Mouse (Mus musculus): Measurements from ENCODE around the gene Pnma1. TPM values are rescaled to one million over a fixed set of nuclear protein-coding genes. Genes with fewer than 3 reads are reported as not detected.

Gene Pnma1
- polyA plus RNA-seq, 1 experiment from 2014 or later = 0.16 TPM

DNA sequence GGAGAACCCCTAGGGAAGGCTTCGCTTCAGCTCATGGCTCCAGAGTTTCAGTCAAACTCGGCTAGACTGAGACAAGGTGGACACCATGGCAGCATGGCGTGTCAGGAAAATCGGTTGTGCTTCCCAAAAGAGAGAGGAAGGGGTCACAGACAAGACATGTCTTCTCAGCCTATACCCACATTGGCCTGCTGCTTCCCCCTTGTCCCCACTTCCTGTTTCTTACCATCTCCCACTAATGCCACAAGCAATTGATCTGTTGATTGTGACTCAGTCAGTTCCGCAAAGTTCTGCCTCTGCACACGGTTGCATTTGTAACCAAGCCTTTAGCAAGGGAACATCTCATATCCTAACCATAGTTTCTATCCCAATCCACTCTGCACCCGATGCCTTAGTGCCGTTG lies 18.4 kb downstream of the Pnma1 start:
- Histone ChIP-seq H3K27me3 (no peaks in the 10 kb centered on the region), H3K27ac (replicated peaks) (no peak overlapping the region), H3K4me3 (replicated peaks) (no peak overlapping the region), H3K9me3 (replicated peaks) (no peaks in the 10 kb centered on the region), H3K36me3 (replicated peaks) (no peaks in the 10 kb centered on the region), H3K4me1 (replicated peaks) (no peaks in the 10 kb centered on the region), H3K9ac (no peak overlapping the region), H3K4me2 (no peak overlapping the region)
- ATAC-seq (ENCODE audit: insufficient read depth) = no peak
- 52% methylated on average over 8 of the region's 8 CpGs for WGBS (ENCODE audit: insufficient replicate concordance)

DNA sequence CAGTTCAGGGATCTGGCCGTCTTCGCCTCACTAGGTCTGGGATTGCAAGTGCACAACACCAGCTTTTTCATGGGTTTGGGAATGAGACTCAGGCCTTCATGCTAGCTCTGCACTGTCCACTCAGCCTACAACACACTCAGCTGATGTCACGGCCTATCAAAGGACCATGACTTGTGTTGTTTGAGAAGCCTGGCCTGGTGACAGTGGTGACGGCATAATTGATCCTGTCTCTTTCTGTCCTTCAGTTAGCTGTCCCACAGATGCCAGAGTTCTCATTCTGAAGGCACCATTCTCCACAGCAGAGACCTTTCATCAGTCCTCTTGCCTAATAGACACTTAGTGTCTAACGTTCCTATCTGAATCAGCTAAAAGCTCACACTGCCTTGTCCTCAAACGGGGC lies 19.7 kb downstream of the Pnma1 start:
- no peak overlapping the region for H3K4me2 ChIP-seq
- H3K4me3 ChIP-seq (replicated peaks) = no peak overlapping the region
- H3K4me1 ChIP-seq (replicated peaks) = no peaks in the 10 kb centered on the region
- H3K36me3 ChIP-seq (replicated peaks) = no peaks in the 10 kb centered on the region
- H3K27me3 ChIP-seq = no peaks in the 10 kb centered on the region
- 76% methylated on average over 6 of the region's 6 CpGs for WGBS (ENCODE audit: insufficient replicate concordance)
- no peaks in the 10 kb centered on the region for H3K9me3 ChIP-seq (replicated peaks)
- no peak for ATAC-seq (ENCODE audit: insufficient read depth)
- H3K27ac ChIP-seq (replicated peaks) = no peak overlapping the region
- no peak overlapping the region for H3K9ac ChIP-seq

DNA sequence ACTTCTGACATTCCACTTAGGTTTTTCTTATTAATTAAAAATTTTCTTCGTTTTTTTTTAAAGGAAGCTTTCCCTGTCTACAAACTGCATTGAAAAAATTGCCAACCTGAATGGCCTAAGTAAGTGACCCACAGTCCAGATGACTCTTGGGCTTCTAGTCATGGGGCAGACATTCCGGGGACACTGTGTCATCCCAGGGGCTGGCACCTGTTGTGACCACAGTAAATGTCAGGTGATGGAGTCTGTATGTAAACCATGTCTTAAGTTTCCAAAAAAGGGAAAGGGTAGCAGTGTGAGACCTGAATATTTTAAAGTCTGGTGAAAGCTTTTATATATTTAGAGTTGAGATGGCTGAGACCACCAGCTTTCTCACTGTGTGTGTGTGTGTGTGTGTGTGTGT lies 21.4 kb downstream of the Pnma1 start:
- no peak overlapping the region for H3K4me2 ChIP-seq
- no peak overlapping the region for H3K4me3 ChIP-seq (replicated peaks)
- no peaks in the 10 kb centered on the region for H3K27me3 ChIP-seq
- H3K27ac ChIP-seq (replicated peaks) = no peak overlapping the region
- ATAC-seq (ENCODE audit: insufficient read depth) = no peak
- no peaks in the 10 kb centered on the region for H3K36me3 ChIP-seq (replicated peaks)
- no peaks in the 10 kb centered on the region for H3K9me3 ChIP-seq (replicated peaks)
- 70% methylated on average over 2 of the region's 2 CpGs for WGBS (ENCODE audit: insufficient replicate concordance)
- H3K9ac ChIP-seq = no peak overlapping the region
- H3K4me1 ChIP-seq (replicated peaks) = no peaks in the 10 kb centered on the region

GRCm38 (mm10) chr12:84125892-84126291 lies 22.4 kb downstream of the Pnma1 start:
- ATAC-seq (ENCODE audit: insufficient read depth) = no peak
- no peak overlapping the region for H3K4me3 ChIP-seq (replicated peaks)
- H3K4me1 ChIP-seq (replicated peaks) = no peaks in the 10 kb centered on the region
- WGBS (ENCODE audit: insufficient replicate concordance) = 78% methylated on average over 12 of the region's 12 CpGs
- H3K36me3 ChIP-seq (replicated peaks) = no peaks in the 10 kb centered on the region
- H3K27me3 ChIP-seq = no peaks in the 10 kb centered on the region
- H3K9ac ChIP-seq = no peak overlapping the region
- H3K9me3 ChIP-seq (replicated peaks) = no peaks in the 10 kb centered on the region
- H3K4me2 ChIP-seq = no peak overlapping the region
- H3K27ac ChIP-seq (replicated peaks) = no peak overlapping the region

- no peak for ATAC-seq (ENCODE audit: insufficient read depth)
- no peaks in the 10 kb centered on the region for H3K27me3 ChIP-seq
- 66% methylated on average over 5 of the region's 5 CpGs for WGBS (ENCODE audit: insufficient replicate concordance)
Measured at GRCm38 (mm10) chr12:84119584-84119983, 28.7 kb downstream of the Pnma1 start.

GRCm38 (mm10) chr12:84114153-84114994 lies 33.9 kb downstream of the Pnma1 start, which contains the start of gene Dnal1:
TSS of gene Dnal1 (plus strand) at chr12:84114366.
- H3K27ac ChIP-seq (replicated peaks) = no peak within 1 kb of the TSS
- 2% methylated on average over 30 of the region's 35 CpGs for WGBS (ENCODE audit: insufficient replicate concordance)
- ATAC-seq (ENCODE audit: insufficient read depth) = peak; percentile 75
- peak within 1 kb of the TSS; percentile 62 for H3K4me3 ChIP-seq (replicated peaks)
- H3K27me3 ChIP-seq = no peaks in the 10 kb centered on the region
- peaks cover 10% of the 10 kb centered on the region for H3K4me1 ChIP-seq (replicated peaks)
- H3K9me3 ChIP-seq (replicated peaks) = no peaks in the 10 kb centered on the region
- H3K4me2 ChIP-seq = peak within 1 kb of the TSS; percentile 78
- no peaks in the 10 kb centered on the region for H3K36me3 ChIP-seq (replicated peaks)
- H3K9ac ChIP-seq = peak within 1 kb of the TSS; percentile 42; the same call in 1 of the 2 replicates

More at GRCm38 (mm10) chr12:84119584-84119983, 28.7 kb downstream of the Pnma1 start:
- Histone ChIP-seq H3K36me3 (replicated peaks) (no peaks in the 10 kb centered on the region), H3K4me1 (replicated peaks) (peaks cover 5% of the 10 kb centered on the region), H3K27ac (replicated peaks) (no peak overlapping the region), H3K9ac (no peak overlapping the region), H3K4me3 (replicated peaks) (no peak overlapping the region), H3K9me3 (replicated peaks) (no peaks in the 10 kb centered on the region), H3K4me2 (no peak overlapping the region)

GRCm38 (mm10) chr12:84113676-84114075 lies 34.6 kb downstream of the Pnma1 start:
- Histone ChIP-seq H3K9ac (no peak overlapping the region), H3K4me2 (peak overlapping the region; percentile 78), H3K9me3 (replicated peaks) (no peaks in the 10 kb centered on the region), H3K27ac (replicated peaks) (no peak overlapping the region), H3K4me3 (replicated peaks) (peak overlapping the region; percentile 62), H3K4me1 (replicated peaks) (peaks cover 10% of the 10 kb centered on the region), H3K27me3 (no peaks in the 10 kb centered on the region), H3K36me3 (replicated peaks) (no peaks in the 10 kb centered on the region)
- ATAC-seq (ENCODE audit: insufficient read depth) = no peak
- 44% methylated on average over 6 of the region's 6 CpGs for WGBS (ENCODE audit: insufficient replicate concordance)

DNA sequence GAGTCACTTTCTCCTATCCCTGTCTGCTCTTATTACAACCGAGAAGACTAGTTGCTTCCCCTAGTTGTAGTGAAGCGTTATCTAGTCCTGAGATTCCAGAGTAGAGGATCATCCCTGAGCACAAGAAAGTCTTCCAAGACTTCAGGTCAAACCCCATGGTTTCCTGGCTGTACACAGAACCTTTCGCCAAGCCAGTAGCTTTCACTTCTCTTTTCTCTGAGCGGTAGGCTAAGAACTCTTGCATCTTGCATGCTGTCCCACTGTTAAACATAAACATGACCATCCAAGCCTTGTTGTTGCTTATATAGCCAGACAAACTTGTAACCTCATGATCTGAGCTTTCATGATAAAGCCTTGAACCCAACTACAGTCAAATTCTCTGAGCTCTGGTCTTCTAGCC lies 37.5 kb downstream of the Pnma1 start:
- Histone ChIP-seq H3K27me3 (no peaks in the 10 kb centered on the region), H3K27ac (replicated peaks) (no peak overlapping the region), H3K9me3 (replicated peaks) (no peaks in the 10 kb centered on the region), H3K4me1 (replicated peaks) (peaks cover 10% of the 10 kb centered on the region), H3K4me2 (no peak overlapping the region), H3K9ac (no peak overlapping the region), H3K36me3 (replicated peaks) (no peaks in the 10 kb centered on the region), H3K4me3 (replicated peaks) (no peak overlapping the region)
- WGBS (ENCODE audit: insufficient replicate concordance) = 63% methylated on average over 4 of the region's 4 CpGs
- no peak for ATAC-seq (ENCODE audit: insufficient read depth)

DNA sequence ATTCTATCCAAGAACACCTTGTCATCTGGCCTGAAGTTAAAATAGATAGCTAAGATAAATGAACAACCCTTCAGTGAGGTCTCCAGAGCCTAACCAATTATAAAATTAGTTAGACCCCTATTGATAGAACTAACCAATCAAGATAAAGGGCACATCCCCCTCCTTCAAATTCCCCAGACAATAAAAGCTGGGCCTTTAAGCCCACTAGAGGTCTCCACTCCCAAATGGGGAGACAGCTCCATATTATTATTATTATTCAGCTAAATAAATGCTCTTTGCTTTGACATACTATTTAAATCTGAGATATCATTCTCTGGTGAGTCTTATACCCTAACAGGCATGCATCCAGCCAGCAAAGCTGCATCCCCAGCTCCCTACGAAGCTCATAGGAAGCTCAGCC lies 38.4 kb downstream of the Pnma1 start:
- H3K9me3 ChIP-seq (replicated peaks) = no peaks in the 10 kb centered on the region
- H3K36me3 ChIP-seq (replicated peaks) = no peaks in the 10 kb centered on the region
- H3K4me2 ChIP-seq = no peak overlapping the region
- no peak overlapping the region for H3K9ac ChIP-seq
- no peak overlapping the region for H3K4me3 ChIP-seq (replicated peaks)
- no peak overlapping the region for H3K27ac ChIP-seq (replicated peaks)
- 73% methylated on average over 1 of the region's 1 CpGs for WGBS (ENCODE audit: insufficient replicate concordance)
- H3K27me3 ChIP-seq = no peaks in the 10 kb centered on the region
- ATAC-seq (ENCODE audit: insufficient read depth) = no peak
- peaks cover 8% of the 10 kb centered on the region for H3K4me1 ChIP-seq (replicated peaks)

DNA sequence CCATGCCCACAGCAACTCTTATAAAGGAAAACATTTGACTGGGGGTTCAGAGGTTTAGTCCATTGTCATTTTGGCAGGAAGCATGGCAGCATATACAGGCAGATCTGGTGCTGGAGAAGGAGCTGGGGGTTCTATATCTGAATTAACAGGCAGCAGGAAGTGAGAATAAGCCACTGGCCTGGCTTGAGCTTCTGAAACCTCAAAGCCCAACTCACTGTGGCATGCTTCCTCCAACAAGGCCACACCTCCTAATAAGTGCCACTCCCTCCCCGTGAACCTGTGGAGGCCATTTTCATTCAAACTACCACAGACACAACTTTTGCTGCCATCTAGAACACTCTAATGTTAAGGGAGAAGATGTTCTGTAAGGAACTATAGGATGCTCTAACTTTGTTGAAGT lies 40.6 kb downstream of the Pnma1 start:
- Histone ChIP-seq H3K27me3 (no peaks in the 10 kb centered on the region), H3K9ac (no peak overlapping the region), H3K27ac (replicated peaks) (no peak overlapping the region), H3K36me3 (replicated peaks) (no peaks in the 10 kb centered on the region), H3K9me3 (replicated peaks) (no peaks in the 10 kb centered on the region), H3K4me2 (no peak overlapping the region), H3K4me3 (replicated peaks) (no peak overlapping the region), H3K4me1 (replicated peaks) (no peaks in the 10 kb centered on the region)
- no peak for ATAC-seq (ENCODE audit: insufficient read depth)
- WGBS (ENCODE audit: insufficient replicate concordance) = 20% methylated on average over 1 of the region's 1 CpGs

DNA sequence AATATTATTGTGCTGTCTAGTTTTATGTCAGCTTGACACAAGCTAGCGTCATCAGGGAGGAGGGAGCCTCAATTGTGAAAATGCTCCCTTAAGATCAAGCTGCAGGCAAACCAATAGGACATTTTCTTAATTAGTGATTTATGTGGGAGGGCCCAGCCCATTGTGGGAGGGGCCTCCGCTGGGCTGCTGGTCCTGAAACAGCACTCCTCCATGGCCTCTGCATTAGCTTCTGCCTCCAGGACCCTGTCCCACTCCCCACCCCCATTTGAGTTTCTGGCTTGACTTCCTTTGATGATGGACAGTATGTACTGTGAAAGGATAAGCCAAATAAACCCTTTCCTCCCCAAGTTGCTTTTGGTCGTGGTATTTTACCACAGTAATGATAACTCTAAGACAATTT lies 41.3 kb downstream of the Pnma1 start:
- no peak overlapping the region for H3K27ac ChIP-seq (replicated peaks)
- no peak overlapping the region for H3K4me3 ChIP-seq (replicated peaks)
- no peaks in the 10 kb centered on the region for H3K9me3 ChIP-seq (replicated peaks)
- H3K4me2 ChIP-seq = no peak overlapping the region
- no peak overlapping the region for H3K9ac ChIP-seq
- H3K27me3 ChIP-seq = no peaks in the 10 kb centered on the region
- no peaks in the 10 kb centered on the region for H3K4me1 ChIP-seq (replicated peaks)
- 68% methylated on average over 3 of the region's 3 CpGs for WGBS (ENCODE audit: insufficient replicate concordance)
- H3K36me3 ChIP-seq (replicated peaks) = no peaks in the 10 kb centered on the region
- ATAC-seq (ENCODE audit: insufficient read depth) = no peak

- H3K9ac ChIP-seq = 0 out of 2 replicates have a peak overlapping the region, but pooled peaks have one; percentile 43
Measured at GRCm38 (mm10) chr12:84101493-84101845, 46.8 kb downstream of the Pnma1 start.

More at GRCm38 (mm10) chr12:84101493-84101845, 46.8 kb downstream of the Pnma1 start:
- peaks cover 25% of the 10 kb centered on the region for H3K4me1 ChIP-seq (replicated peaks)
- H3K9me3 ChIP-seq (replicated peaks) = no peaks in the 10 kb centered on the region
- H3K27ac ChIP-seq (replicated peaks) = no peak overlapping the region
- WGBS (ENCODE audit: insufficient replicate concordance) = 45% methylated on average over 2 of the region's 2 CpGs
- peak overlapping the region; percentile 87 for H3K4me2 ChIP-seq
- no peaks in the 10 kb centered on the region for H3K27me3 ChIP-seq
- ATAC-seq (ENCODE audit: insufficient read depth) = no peak
- H3K4me3 ChIP-seq (replicated peaks) = peak overlapping the region; percentile 61
- H3K36me3 ChIP-seq (replicated peaks) = no peaks in the 10 kb centered on the region
